Mouse (Mus musculus): ENCODE results near the gene Stat5b.

DNA sequence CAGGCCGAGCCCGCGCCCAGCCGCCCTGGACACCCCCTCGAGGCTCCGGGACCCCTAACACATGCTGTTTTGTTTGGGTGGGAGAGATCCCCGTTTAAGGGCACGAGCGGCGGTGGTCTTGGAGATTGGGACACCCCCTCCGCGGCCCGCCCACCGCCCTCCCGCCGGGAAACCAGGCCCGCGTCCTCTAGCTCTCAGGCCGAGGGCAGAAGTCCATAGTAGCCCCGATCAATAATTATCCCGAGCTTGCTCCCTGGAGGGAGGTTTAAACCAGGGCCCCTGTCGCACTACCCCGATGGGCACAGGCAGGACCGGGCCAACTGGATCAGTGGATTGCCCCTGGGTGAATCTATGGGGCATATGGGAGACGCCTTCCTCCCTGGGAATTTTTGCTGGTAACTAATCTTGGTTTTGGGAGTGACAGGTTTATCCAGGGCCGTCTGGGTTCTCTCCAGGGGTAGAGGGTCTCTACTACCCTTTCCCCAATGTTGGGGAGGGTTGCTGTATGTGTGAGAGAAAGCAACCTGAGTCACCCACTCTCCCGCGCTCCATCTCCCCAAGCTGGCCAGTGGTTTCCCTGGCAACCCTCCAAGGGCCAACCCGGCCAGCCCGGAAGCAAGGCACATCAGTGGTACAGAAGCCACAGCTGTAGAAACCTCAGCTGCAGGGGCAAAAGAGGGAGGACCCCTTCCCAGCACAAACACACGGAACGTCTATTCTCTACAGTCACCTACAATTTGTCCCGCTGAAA is 429 bp upstream of the Stat5b start:
- TF ChIP-seq CTCF (IDR thresholded peaks at IDR 0.05; ENCODE audit: low read depth) (no peak), EP300 (optimal IDR thresholded peaks at IDR 0.05) (no peak)
